Mouse (Mus musculus) hindbrain, embryonic 11.5 days (tissue): ENCODE measurements around the gene Lekr1. TPM values are rescaled to one million over a fixed set of nuclear protein-coding genes. Genes with fewer than 3 reads are reported as not detected.
A peak's percentile ranks its signal among the peaks of the same experiment; 100 is the strongest.
"Not testable (repeated sequence)": the region's sequence is repeated elsewhere in the genome, so short reads cannot be mapped to it uniquely, and the experiment has no call there.

Source experiments
- ATAC-seq: fragments of 200-750 bp; cut with Nextera tagmentation; 2 replicates; pipeline ENCODE4 v1.8.0; 2017; ENCODE audit warnings: mild to moderate bottlenecking, moderate TSS enrichment, moderate library complexity; ENCODE audit not compliant: low FRiP score
- DNase-seq: peaks from one replicate; pipeline ENCODE4 v3.0.0-alpha.2; 2015; ENCODE audit warnings: low spot score
- H3K27ac ChIP-seq: fragments of 300-500 bp; sonication (generic); 2 replicates; pipeline ENCODE4 v1.5.1; 2014; ENCODE audit warnings: mild to moderate bottlenecking, low read depth, low read length
- H3K27me3 ChIP-seq: fragments of 300-500 bp; sonication (generic); 2 replicates; pipeline ENCODE4 v1.6.1; 2014; ENCODE audit warnings: mild to moderate bottlenecking, low read length, moderate library complexity, mixed read lengths; ENCODE audit not compliant: control insufficient read depth, insufficient read depth
- H3K36me3 ChIP-seq: fragments of 300-500 bp; sonication (generic); 2 replicates; pipeline ENCODE4 v1.6.1; 2014; ENCODE audit warnings: mild to moderate bottlenecking, low read length, moderate library complexity, mixed read lengths; ENCODE audit not compliant: control insufficient read depth, insufficient read depth
- H3K4me1 ChIP-seq: fragments of 300-500 bp; sonication (generic); replicated peaks from 2 replicates; pipeline ENCODE4 v1.6.1; 2014; ENCODE audit warnings: low read length, mixed read lengths; ENCODE audit not compliant: control insufficient read depth, insufficient read depth
- H3K4me2 ChIP-seq: fragments of 300-500 bp; sonication (generic); replicated peaks from 2 replicates; pipeline ENCODE4 v1.6.1; 2014; ENCODE audit warnings: mild to moderate bottlenecking, low read depth, low read length
- H3K4me3 ChIP-seq: fragments of 300-500 bp; sonication (generic); 2 replicates; pipeline ENCODE4 v1.5.1; 2014; ENCODE audit warnings: low read depth, low read length
- H3K9ac ChIP-seq: fragments of 300-500 bp; sonication (generic); 2 replicates; pipeline ENCODE4 v1.6.1; 2014; ENCODE audit warnings: low read depth, low read length
- H3K9me3 ChIP-seq: fragments of 300-500 bp; sonication (generic); 2 replicates; pipeline ENCODE4 v1.6.1; 2016; ENCODE audit warnings: low read length; ENCODE audit not compliant: control insufficient read depth
- WGBS: fragments of 180-500 bp; shearing (Covaris S2); extraction: QIAGEN DNeasy Blood & Tissue Kit; methylation state at CpG from one replicate; pipeline ENCODE4 v1.1.7; 2014; 5-methylcytosine and 5-hydroxymethylcytosine counted together
- polyA plus RNA-seq: library from polyadenylated mRNA; unstranded; fragments of >200 nt; fragmentation: Nextera tagmentation; extraction: Ambion mirVana; gene quantifications from 2 replicates; pipeline ENCODE4 v1.2.1, GENCODE M21; 2014

Gene Lekr1
- polyA plus RNA-seq, 1 experiment from 2014 or later: 7.6 TPM

GRCm38 (mm10) chr3:65767202-65767862, 101.3 kb downstream of the Lekr1 start:
- peak; percentile 49; the same call in 1 of the 2 replicates for ATAC-seq
- DNase-seq: peak; percentile 15
- no peaks in the 10 kb centered on the region for H3K4me1 ChIP-seq

GRCm38 (mm10) chr3:65769666-65770065, 103.6 kb downstream of the Lekr1 start:
- not testable (repeated sequence) for H3K4me1 ChIP-seq, H3K9me3 ChIP-seq, H3K27me3 ChIP-seq, ATAC-seq, H3K4me2 ChIP-seq, H3K9ac ChIP-seq, H3K27ac ChIP-seq, H3K36me3 ChIP-seq, DNase-seq, H3K4me3 ChIP-seq
- 92% methylated on average over 6 of the region's 7 CpGs for WGBS

More at GRCm38 (mm10) chr3:65767202-65767862, 101.3 kb downstream of the Lekr1 start:
- Histone ChIP-seq H3K36me3 (no peaks in the 10 kb centered on the region), H3K4me3 (no peak overlapping the region), H3K4me2 (no peak overlapping the region), H3K9me3 (no peaks in the 10 kb centered on the region), H3K27me3 (no peaks in the 10 kb centered on the region), H3K27ac (no peak overlapping the region), H3K9ac (no peak overlapping the region)
- WGBS: 47% methylated on average over 6 of the region's 6 CpGs

GRCm38 (mm10) chr3:65773910-65774309, 107.9 kb downstream of the Lekr1 start:
- DNase-seq: no peak
- H3K4me2 ChIP-seq: no peak overlapping the region
- H3K27me3 ChIP-seq: no peaks in the 10 kb centered on the region
- H3K4me3 ChIP-seq: no peak overlapping the region
- H3K27ac ChIP-seq: no peak overlapping the region
- H3K4me1 ChIP-seq: no peaks in the 10 kb centered on the region
- no peak overlapping the region for H3K9ac ChIP-seq
- no peak for ATAC-seq
- WGBS: 93% methylated on average over 1 of the region's 1 CpGs
- no peaks in the 10 kb centered on the region for H3K9me3 ChIP-seq
- H3K36me3 ChIP-seq: no peaks in the 10 kb centered on the region

- Histone ChIP-seq H3K27me3 (no peaks in the 10 kb centered on the region), H3K36me3 (no peaks in the 10 kb centered on the region), H3K4me1 (no peaks in the 10 kb centered on the region), H3K4me2 (no peak overlapping the region), H3K27ac (no peak overlapping the region), H3K4me3 (no peak overlapping the region), H3K9ac (no peak overlapping the region), H3K9me3 (no peaks in the 10 kb centered on the region)
- WGBS: 80% methylated on average over 5 of the region's 5 CpGs
- DNase-seq (no peak), ATAC-seq (no peak)
These were observed 109.1 kb downstream of the Lekr1 start for GRCm38 (mm10) chr3:65775096-65775495.

GRCm38 (mm10) chr3:65782246-65782645, 116.2 kb downstream of the Lekr1 start:
- H3K4me1 ChIP-seq: no peaks in the 10 kb centered on the region
- H3K9ac ChIP-seq: no peak overlapping the region
- H3K4me3 ChIP-seq: no peak overlapping the region
- no peak overlapping the region for H3K27ac ChIP-seq
- no peak overlapping the region for H3K4me2 ChIP-seq
- no peak for DNase-seq
- H3K27me3 ChIP-seq: no peaks in the 10 kb centered on the region
- no peaks in the 10 kb centered on the region for H3K36me3 ChIP-seq
- no peaks in the 10 kb centered on the region for H3K9me3 ChIP-seq
- ATAC-seq: no peak
- WGBS: 77% methylated on average over 5 of the region's 5 CpGs

GRCm38 (mm10) chr3:65790076-65790685, 124.2 kb downstream of the Lekr1 start:
- WGBS: 59% methylated on average over 3 of the region's 3 CpGs
- DNase-seq (no peak), ATAC-seq (no peak)
- Histone ChIP-seq H3K9me3 (no peaks in the 10 kb centered on the region), H3K36me3 (no peaks in the 10 kb centered on the region), H3K27me3 (no peaks in the 10 kb centered on the region), H3K4me2 (no peak overlapping the region), H3K4me3 (no peak overlapping the region), H3K4me1 (no peaks in the 10 kb centered on the region), H3K27ac (no peak overlapping the region), H3K9ac (no peak overlapping the region)

- H3K36me3 ChIP-seq: no peaks in the 10 kb centered on the region
- no peak overlapping the region for H3K4me3 ChIP-seq
- no peak for DNase-seq
- 89% methylated on average over 4 of the region's 4 CpGs for WGBS
- no peaks in the 10 kb centered on the region for H3K4me1 ChIP-seq
- H3K27ac ChIP-seq: no peak overlapping the region
- H3K9me3 ChIP-seq: no peaks in the 10 kb centered on the region
- no peaks in the 10 kb centered on the region for H3K27me3 ChIP-seq
- ATAC-seq: no peak
- no peak overlapping the region for H3K9ac ChIP-seq
- H3K4me2 ChIP-seq: no peak overlapping the region
These were observed 127.5 kb downstream of the Lekr1 start for GRCm38 (mm10) chr3:65793561-65793960.

- H3K4me1 ChIP-seq: no peaks in the 10 kb centered on the region
- no peaks in the 10 kb centered on the region for H3K9me3 ChIP-seq
- DNase-seq (no peak), ATAC-seq (no peak)
- no peak overlapping the region for H3K4me2 ChIP-seq
- WGBS: 76% methylated on average over 2 of the region's 2 CpGs
- H3K9ac ChIP-seq: no peak overlapping the region
- H3K36me3 ChIP-seq: no peaks in the 10 kb centered on the region
- H3K4me3 ChIP-seq: no peak overlapping the region
- H3K27me3 ChIP-seq: no peaks in the 10 kb centered on the region
- no peak overlapping the region for H3K27ac ChIP-seq
These were observed 128.7 kb downstream of the Lekr1 start for GRCm38 (mm10) chr3:65794711-65795110.
